Mouse (Mus musculus) bone marrow macrophage, adult 2 months (primary cell): ENCODE measurements around the gene Pcnx2. TPM values are rescaled to one million over a fixed set of nuclear protein-coding genes. Genes with fewer than 3 reads are reported as not detected.

Experiments used
- H3K27ac ChIP-seq: 2 replicates; pipeline ENCODE4 v1.5.1; 2012; ENCODE audit warnings: low read depth, low read length; ENCODE audit not compliant: insufficient read depth
- H3K4me1 ChIP-seq: 2 replicates; pipeline ENCODE4 v1.6.1; 2012; ENCODE audit warnings: low read length; ENCODE audit not compliant: control insufficient read depth, insufficient read depth
- H3K4me3 ChIP-seq: 2 replicates; pipeline ENCODE4 v1.5.1; 2012; ENCODE audit warnings: mild to moderate bottlenecking, low read length, moderate library complexity; ENCODE audit not compliant: insufficient read depth
- CTCF ChIP-seq: IDR thresholded peaks from 2 replicates; pipeline ENCODE4 v1.5.1; 2012; ENCODE audit warnings: low read depth, mild to moderate bottlenecking, low read length, moderate library complexity
- POLR2A ChIP-seq: IDR thresholded peaks from 2 replicates; pipeline ENCODE4 v1.6.1; 2012; ENCODE audit warnings: mild to moderate bottlenecking, low read depth, low read length, borderline replicate concordance
- polyA plus RNA-seq: library from polyadenylated mRNA; stranded (reverse); fragments of >200 nt; gene quantifications from 2 replicates; pipeline ENCODE4 v1.2.4, GENCODE M21; 2012; ENCODE audit not compliant: missing spikeins, insufficient read depth, insufficient read length

Gene Pcnx2
- polyA plus RNA-seq, 1 experiment = not detected

GRCm38 (mm10) chr8:125792816-125793455 is 105.2 kb downstream of the Pcnx2 start:
- H3K27ac ChIP-seq = no peak overlapping the region
- no peak overlapping the region for H3K4me3 ChIP-seq
- TF ChIP-seq CTCF (no peak), POLR2A (no peak)
- H3K4me1 ChIP-seq = no peaks in the 10 kb centered on the region

GRCm38 (mm10) chr8:125786886-125787285 is 111.2 kb downstream of the Pcnx2 start:
- no peaks in the 10 kb centered on the region for H3K4me1 ChIP-seq
- H3K4me3 ChIP-seq = no peak overlapping the region
- TF ChIP-seq CTCF (no peak), POLR2A (no peak)
- H3K27ac ChIP-seq = no peak overlapping the region

- Histone ChIP-seq H3K27ac (no peak overlapping the region), H3K4me1 (peaks cover 7% of the 10 kb centered on the region; the same call in 1 of the 2 replicates), H3K4me3 (no peak overlapping the region)
- TF ChIP-seq CTCF = no peak
- no peak for TF ChIP-seq POLR2A
Measured at GRCm38 (mm10) chr8:125782161-125782560, 116.0 kb downstream of the Pcnx2 start.

GRCm38 (mm10) chr8:125779656-125780055 is 118.5 kb downstream of the Pcnx2 start:
- H3K4me3 ChIP-seq = no peak overlapping the region
- H3K4me1 ChIP-seq = peaks cover 8% of the 10 kb centered on the region; the same call in 1 of the 2 replicates
- H3K27ac ChIP-seq = no peak overlapping the region
- TF ChIP-seq CTCF (no peak), POLR2A (no peak)

GRCm38 (mm10) chr8:125778919-125779318 is 119.2 kb downstream of the Pcnx2 start:
- Histone ChIP-seq H3K27ac (no peak overlapping the region), H3K4me3 (no peak overlapping the region), H3K4me1 (peaks cover 8% of the 10 kb centered on the region; the same call in 1 of the 2 replicates)
- no peak for TF ChIP-seq POLR2A
- TF ChIP-seq CTCF = no peak

GRCm38 (mm10) chr8:125777478-125778164 is 120.5 kb downstream of the Pcnx2 start:
- no peak overlapping the region for H3K4me3 ChIP-seq
- H3K4me1 ChIP-seq = peaks cover 8% of the 10 kb centered on the region; the same call in 1 of the 2 replicates
- TF ChIP-seq CTCF (no peak), POLR2A (no peak)
- H3K27ac ChIP-seq = no peak overlapping the region

- Histone ChIP-seq H3K4me1 (peaks cover 8% of the 10 kb centered on the region; the same call in 1 of the 2 replicates), H3K27ac (no peak overlapping the region), H3K4me3 (no peak overlapping the region)
- no peak for TF ChIP-seq POLR2A
- no peak for TF ChIP-seq CTCF
Measured at GRCm38 (mm10) chr8:125776800-125777199, 121.3 kb downstream of the Pcnx2 start.

- H3K4me3 ChIP-seq = no peak overlapping the region
- no peak overlapping the region for H3K27ac ChIP-seq
- peaks cover 8% of the 10 kb centered on the region; the same call in 1 of the 2 replicates for H3K4me1 ChIP-seq
- no peak for TF ChIP-seq CTCF
- no peak for TF ChIP-seq POLR2A
Measured at GRCm38 (mm10) chr8:125776314-125776713, 121.8 kb downstream of the Pcnx2 start.

- no peak for TF ChIP-seq CTCF
- TF ChIP-seq POLR2A = no peak
- Histone ChIP-seq H3K4me1 (peaks cover 8% of the 10 kb centered on the region; the same call in 1 of the 2 replicates), H3K27ac (no peak overlapping the region), H3K4me3 (no peak overlapping the region)
Measured at GRCm38 (mm10) chr8:125775031-125775430, 123.1 kb downstream of the Pcnx2 start.

- H3K4me3 ChIP-seq = no peak overlapping the region
- TF ChIP-seq POLR2A = no peak
- no peak for TF ChIP-seq CTCF
- no peak overlapping the region for H3K27ac ChIP-seq
- peaks cover 8% of the 10 kb centered on the region; the same call in 1 of the 2 replicates for H3K4me1 ChIP-seq
Measured at GRCm38 (mm10) chr8:125773281-125773803, 124.8 kb downstream of the Pcnx2 start.
